Mouse (Mus musculus) stomach, postnatal 0 days (tissue): Measurements from ENCODE around the gene Noxred1.

Experiments
- CTCF ChIP-seq: IDR thresholded peaks from 2 replicates; pipeline ENCODE4 v1.5.1; 2016; ENCODE audit warnings: antibody characterized with exemption, low read depth, mild to moderate bottlenecking, moderate library complexity
- EP300 ChIP-seq: optimal IDR thresholded peaks from 2 replicates; pipeline ENCODE3; 2016; ENCODE audit warnings: antibody characterized with exemption

GRCm38 (mm10) chr12:87175194-87175946 is 63.2 kb downstream of the Noxred1 start:
- no peak for TF ChIP-seq CTCF
- TF ChIP-seq EP300, result no peak
